Mouse (Mus musculus) liver, embryonic 16.5 days (tissue): ENCODE measurements around the gene Surf1. TPM values are rescaled to one million over a fixed set of nuclear protein-coding genes. Genes with fewer than 3 reads are reported as not detected.
"Not testable (repeated sequence)": the region's sequence is repeated elsewhere in the genome, so short reads cannot be mapped to it uniquely, and the experiment has no call there.

ENCODE experiments used
- ATAC-seq: fragments of 200-750 bp; cut with Nextera tagmentation; 2 replicates; pipeline ENCODE4 v1.8.0; 2017; ENCODE audit warnings: low read depth, mild to moderate bottlenecking, moderate number of reproducible peaks, moderate library complexity
- H3K27ac ChIP-seq: fragments of 300-500 bp; sonication (generic); 2 replicates; pipeline ENCODE4 v1.5.1; 2014; ENCODE audit warnings: mild to moderate bottlenecking, low read length
- H3K27me3 ChIP-seq: fragments of 300-500 bp; sonication (generic); 2 replicates; pipeline ENCODE4 v1.6.1; 2014; ENCODE audit warnings: low read depth, low read length, mixed read lengths; ENCODE audit not compliant: control insufficient read depth, insufficient read depth
- H3K36me3 ChIP-seq: fragments of 300-500 bp; sonication (generic); 2 replicates; pipeline ENCODE4 v1.6.1; 2014; ENCODE audit warnings: mild to moderate bottlenecking; ENCODE audit not compliant: control insufficient read depth, insufficient read depth
- H3K4me1 ChIP-seq: fragments of 300-500 bp; sonication (generic); 2 replicates; pipeline ENCODE4 v1.6.1; 2014; ENCODE audit warnings: low read depth, low read length, mixed read lengths; ENCODE audit not compliant: control insufficient read depth
- H3K4me2 ChIP-seq: fragments of 300-500 bp; sonication (generic); 2 replicates; pipeline ENCODE4 v1.6.1; 2014; ENCODE audit warnings: low read depth, low read length, mixed read lengths
- H3K4me3 ChIP-seq: fragments of 300-500 bp; sonication (generic); 2 replicates; pipeline ENCODE4 v1.5.1; 2014; ENCODE audit warnings: low read depth, mild to moderate bottlenecking, low read length
- H3K9ac ChIP-seq: fragments of 300-500 bp; sonication (generic); 2 replicates; pipeline ENCODE4 v1.6.1; 2014; ENCODE audit warnings: low read depth, low read length
- H3K9me3 ChIP-seq: fragments of 300-500 bp; sonication (generic); replicated peaks from 2 replicates; pipeline ENCODE4 v1.6.1; 2016; ENCODE audit warnings: low read length; ENCODE audit not compliant: control insufficient read depth
- WGBS: fragments of 180-500 bp; shearing (Covaris S2); extraction: QIAGEN DNeasy Blood & Tissue Kit; methylation state at CpG from one replicate; pipeline ENCODE4 v1.1.7; 2014; ENCODE audit not compliant: insufficient replicate concordance; 5-methylcytosine and 5-hydroxymethylcytosine counted together
- polyA plus RNA-seq: library from polyadenylated mRNA; unstranded; fragments of >200 nt; fragmentation: Nextera tagmentation; extraction: Ambion mirVana; gene quantifications from 2 replicates; pipeline ENCODE4 v1.2.1, GENCODE M21; 2015

The Surf1 gene
- polyA plus RNA-seq, 1 experiment from 2014 or later, result 31.5 TPM

- H3K4me1 ChIP-seq, result peaks cover 36% of the 10 kb centered on the region
- WGBS, result 86% methylated on average over 2 of the region's 2 CpGs
- no peak overlapping the region for H3K4me3 ChIP-seq
- H3K9me3 ChIP-seq, result no peaks in the 10 kb centered on the region
- peaks cover 17% of the 10 kb centered on the region for H3K36me3 ChIP-seq
- no peaks in the 10 kb centered on the region for H3K27me3 ChIP-seq
- no peak overlapping the region for H3K9ac ChIP-seq
- no peak overlapping the region for H3K27ac ChIP-seq
- no peak overlapping the region for H3K4me2 ChIP-seq
- no peak for ATAC-seq
These were observed 10.4 kb downstream of the Surf1 start for GRCm38 (mm10) chr2:26905936-26906335.

GRCm38 (mm10) chr2:26903311-26903710 is 13.0 kb downstream of the Surf1 start:
- WGBS, result 8% methylated on average over 7 of the region's 7 CpGs
- Histone ChIP-seq H3K9me3 (no peaks in the 10 kb centered on the region), H3K4me3 (peak overlapping the region; percentile 84), H3K27ac (peak overlapping the region; percentile 80), H3K36me3 (peaks cover 30% of the 10 kb centered on the region), H3K4me1 (peaks cover 28% of the 10 kb centered on the region), H3K9ac (peak overlapping the region; percentile 80), H3K27me3 (no peaks in the 10 kb centered on the region), H3K4me2 (peak overlapping the region; percentile 78)
- ATAC-seq, result no peak

GRCm38 (mm10) chr2:26902467-26903220 is 13.7 kb downstream of the Surf1 start, which contains the start of gene Surf6:
TSS of gene Surf6 (minus strand) at chr2:26902879.
- ATAC-seq, result peak; percentile 94
- Histone ChIP-seq H3K4me3 (peak within 1 kb of the TSS; percentile 84), H3K4me1 (peaks cover 23% of the 10 kb centered on the region), H3K36me3 (peaks cover 24% of the 10 kb centered on the region), H3K9me3 (no peaks in the 10 kb centered on the region), H3K4me2 (peak within 1 kb of the TSS; percentile 78), H3K27ac (peak within 1 kb of the TSS; percentile 80), H3K27me3 (no peaks in the 10 kb centered on the region), H3K9ac (peak within 1 kb of the TSS; percentile 80)
- under 1% methylated on average over 41 of the region's 41 CpGs for WGBS

- peak overlapping the region; percentile 80 for H3K9ac ChIP-seq
- ATAC-seq, result no peak
- H3K4me2 ChIP-seq, result peak overlapping the region; percentile 78
- H3K27me3 ChIP-seq, result no peaks in the 10 kb centered on the region
- H3K4me3 ChIP-seq, result peak overlapping the region; percentile 84
- peak overlapping the region; percentile 80 for H3K27ac ChIP-seq
- no peaks in the 10 kb centered on the region for H3K9me3 ChIP-seq
- peaks cover 17% of the 10 kb centered on the region for H3K36me3 ChIP-seq
- WGBS, result 3% methylated on average over 7 of the region's 7 CpGs
- peaks cover 23% of the 10 kb centered on the region for H3K4me1 ChIP-seq
These were observed 14.4 kb downstream of the Surf1 start for GRCm38 (mm10) chr2:26901834-26902400.

- H3K4me1 ChIP-seq, result peaks cover 23% of the 10 kb centered on the region
- H3K9me3 ChIP-seq, result no peaks in the 10 kb centered on the region
- no peak overlapping the region for H3K9ac ChIP-seq
- H3K27ac ChIP-seq, result no peak overlapping the region
- H3K4me2 ChIP-seq, result no peak overlapping the region
- H3K27me3 ChIP-seq, result no peaks in the 10 kb centered on the region
- peaks cover 19% of the 10 kb centered on the region for H3K36me3 ChIP-seq
- no peak for ATAC-seq
- 18% methylated on average over 1 of the region's 1 CpGs for WGBS
- no peak overlapping the region for H3K4me3 ChIP-seq
These were observed 15.6 kb downstream of the Surf1 start for GRCm38 (mm10) chr2:26900731-26901130.

GRCm38 (mm10) chr2:26895898-26896297 is 20.4 kb downstream of the Surf1 start:
- Histone ChIP-seq H3K27me3 (no peaks in the 10 kb centered on the region), H3K9ac (no peak overlapping the region), H3K27ac (no peak overlapping the region), H3K36me3 (peaks cover 34% of the 10 kb centered on the region), H3K4me3 (no peak overlapping the region), H3K4me1 (0 out of 2 replicates have a peak, but pooled peaks cover under 1% of the 10 kb centered on the region), H3K9me3 (no peaks in the 10 kb centered on the region), H3K4me2 (no peak overlapping the region)
- 72% methylated on average over 4 of the region's 4 CpGs for WGBS
- no peak for ATAC-seq

- not testable (repeated sequence) for H3K4me1 ChIP-seq, H3K27me3 ChIP-seq, H3K27ac ChIP-seq, H3K4me3 ChIP-seq, H3K9ac ChIP-seq, H3K36me3 ChIP-seq, ATAC-seq, H3K9me3 ChIP-seq, H3K4me2 ChIP-seq
- WGBS, result 70% methylated on average over 4 of the region's 4 CpGs
These were observed 30.2 kb downstream of the Surf1 start for GRCm38 (mm10) chr2:26886170-26886569.

GRCm38 (mm10) chr2:26885541-26885940 is 30.8 kb downstream of the Surf1 start:
- not testable (repeated sequence) for H3K9ac ChIP-seq, H3K4me3 ChIP-seq, H3K4me2 ChIP-seq, H3K27me3 ChIP-seq, H3K4me1 ChIP-seq, H3K27ac ChIP-seq, ATAC-seq, H3K36me3 ChIP-seq, H3K9me3 ChIP-seq
- 74% methylated on average over 2 of the region's 2 CpGs for WGBS

GRCm38 (mm10) chr2:26878571-26878970 is 37.8 kb downstream of the Surf1 start:
- Histone ChIP-seq H3K4me2 (no peak overlapping the region), H3K4me3 (no peak overlapping the region), H3K36me3 (no peaks in the 10 kb centered on the region), H3K4me1 (no peaks in the 10 kb centered on the region), H3K9me3 (no peaks in the 10 kb centered on the region), H3K27me3 (no peaks in the 10 kb centered on the region), H3K9ac (no peak overlapping the region), H3K27ac (no peak overlapping the region)
- ATAC-seq, result no peak
